Mouse (Mus musculus) thymus, adult 2 months (tissue): ENCODE results near the gene Il17rb.

ENCODE experiments used
- CTCF ChIP-seq: fragments of 200-500 bp; IDR thresholded peaks from 2 replicates; pipeline ENCODE4 v1.5.1; 2012; ENCODE audit warnings: mild to moderate bottlenecking, control low read depth, low read length, moderate library complexity, borderline replicate concordance; ENCODE audit not compliant: control insufficient read depth, poor library complexity, insufficient read depth; ENCODE audit errors: extremely low read depth
- POLR2A ChIP-seq: fragments of 200-500 bp; IDR thresholded peaks from 2 replicates; pipeline ENCODE4 v1.6.1; 2012; ENCODE audit warnings: mild to moderate bottlenecking, low read length, control low read depth, moderate library complexity; ENCODE audit not compliant: control insufficient read depth, poor library complexity, insufficient read depth; ENCODE audit errors: extremely low read depth

DNA sequence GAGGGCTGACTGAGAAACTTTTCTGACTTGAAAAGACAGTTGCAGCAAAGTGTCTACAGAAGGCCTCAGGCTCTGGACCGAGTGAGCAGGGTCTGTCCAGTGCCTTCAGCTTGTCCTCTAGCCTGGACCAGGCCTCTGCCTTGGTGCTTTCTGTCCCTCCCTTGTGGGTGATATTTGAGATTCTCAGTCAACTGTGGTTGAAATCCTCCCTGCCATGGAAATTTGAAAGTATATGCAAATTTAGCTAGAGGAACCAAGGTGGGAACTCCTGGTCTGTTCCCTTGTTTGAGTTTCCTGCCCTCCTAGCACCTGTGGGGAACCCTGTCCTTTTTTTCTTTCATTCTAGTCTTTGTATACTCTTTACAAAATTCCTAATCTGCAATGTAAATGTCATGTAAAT, 6.3 kb upstream of the Il17rb start:
- no peak for TF ChIP-seq CTCF
- TF ChIP-seq POLR2A, result no peak
